Comparison of ENCODE assay signal across 17 mouse cellular contexts in the genomic region with DNA sequence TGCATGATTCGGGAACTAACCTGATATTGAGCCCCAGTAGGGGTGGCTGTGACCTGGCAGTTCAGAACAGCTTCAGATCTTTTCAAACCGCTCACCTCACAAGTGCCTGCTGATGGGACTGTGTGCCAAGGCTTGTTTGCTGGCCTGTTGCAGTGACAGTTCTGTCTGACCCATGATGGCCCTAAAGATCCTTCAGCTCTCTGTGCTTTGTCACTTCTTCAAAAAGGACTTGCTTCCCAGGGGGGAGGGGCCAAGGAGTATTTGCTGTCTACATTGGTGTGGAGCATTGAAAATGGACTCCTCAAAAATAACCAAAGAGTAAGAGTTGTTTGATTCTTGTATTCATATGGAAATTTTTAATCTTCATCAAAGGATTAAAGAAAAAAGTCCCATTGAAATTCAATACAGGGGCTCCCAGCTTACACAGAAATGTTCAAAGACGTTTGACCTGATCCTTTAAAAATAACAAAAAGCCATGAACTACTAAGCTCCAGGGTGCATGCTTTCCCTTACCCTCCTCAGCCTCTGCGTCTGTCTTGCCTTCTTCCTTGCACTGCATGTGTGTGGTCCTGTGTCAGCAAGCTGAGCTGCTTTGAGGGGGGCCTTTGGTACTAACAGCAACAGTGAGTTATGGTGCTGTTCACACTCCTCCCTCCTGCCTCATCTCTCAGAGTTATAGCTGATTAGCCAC. TPM values are rescaled to one million over a fixed set of nuclear protein-coding genes. Genes with fewer than 3 reads are reported as not detected.
DNase-seq lines count a peak whose midpoint lies in the region; ATAC-seq lines count a peak whose summit lies in the region.
"Had no signal": no experiment of that assay in that cellular context is flagged by ENCODE, and none has a peak within 500 bp of the region (broad histone marks: within the 10 kb centered on the region; RNA-seq: fewer than 3 reads in every experiment).

No protein-coding gene starts in this region.

- 0 out of 2 replicates have a peak, but pooled peaks cover 4% of the 10 kb centered on the region for H3K36me3 ChIP-seq in hindbrain, embryonic 11.5 days (ENCODE audit: control insufficient read depth, insufficient read depth, low read length)
- H3K36me3 ChIP-seq in hindbrain, embryonic 13.5 days: peaks cover 47% of the 10 kb centered on the region
- no peaks in the 10 kb centered on the region for H3K36me3 ChIP-seq in neural tube, embryonic 11.5 days (ENCODE audit: control insufficient read depth, insufficient read depth, low read length)

- H3K27ac ChIP-seq in hindbrain, embryonic 11.5 days (ENCODE audit: low read depth, low read length): no peak overlapping the region
- no peak overlapping the region; the same call in 1 of the 2 replicates for H3K27ac ChIP-seq in hindbrain, embryonic 13.5 days
- H3K27ac ChIP-seq in neural tube, embryonic 11.5 days (ENCODE audit: low read depth, low read length): no peak overlapping the region
- H3K27ac ChIP-seq: embryonic facial prominence, embryonic 15.5 days; liver, embryonic 15.5 days; neural tube, embryonic 15.5 days had no signal

- 0 out of 2 replicates have a peak, but pooled peaks cover 4% of the 10 kb centered on the region for H3K27me3 ChIP-seq in hindbrain, embryonic 11.5 days (ENCODE audit: control insufficient read depth, insufficient read depth, low read length)
- H3K27me3 ChIP-seq in hindbrain, embryonic 13.5 days: no peaks in the 10 kb centered on the region
- H3K27me3 ChIP-seq in neural tube, embryonic 11.5 days (ENCODE audit: control insufficient read depth, insufficient read depth, low read length): no peaks in the 10 kb centered on the region
- H3K27me3 ChIP-seq: embryonic facial prominence, embryonic 15.5 days; liver, embryonic 15.5 days; neural tube, embryonic 15.5 days had no signal

- ATAC-seq in hindbrain, embryonic 11.5 days (ENCODE audit: low FRiP score): peak; percentile 43; the same call in 1 of the 2 replicates
- ATAC-seq in hindbrain, embryonic 13.5 days (ENCODE audit: low FRiP score): no peak
- no peak for ATAC-seq in neural tube, embryonic 11.5 days (ENCODE audit: insufficient read depth, low FRiP score, low TSS enrichment)

- no peak overlapping the region for H3K4me2 ChIP-seq in hindbrain, embryonic 11.5 days (replicated peaks; ENCODE audit: low read depth, low read length)
- no peak overlapping the region for H3K4me2 ChIP-seq in hindbrain, embryonic 13.5 days
- H3K4me2 ChIP-seq in neural tube, embryonic 11.5 days (ENCODE audit: low read depth): no peak overlapping the region
- H3K4me2 ChIP-seq: embryonic facial prominence, embryonic 15.5 days; heart, embryonic 11.5 days; liver, embryonic 15.5 days; neural tube, embryonic 15.5 days had no signal

- DNase-seq in hindbrain, embryonic 11.5 days (ENCODE audit: low spot score): peak; percentile 13
- DNase-seq in neural tube, embryonic 11.5 days (ENCODE audit: low spot score): peak; percentile 17
- DNase-seq in neural tube, embryonic 10.5 days (ENCODE audit: extremely low spot score, low spot score): no peak
- DNase-seq in embryo, embryonic 9.5 days (ENCODE audit: extremely low spot score): peak; percentile 7
- no peak for DNase-seq in lung, postnatal 36 days
- DNase-seq in left cerebral cortex, adult 9 months (ENCODE audit: low spot score in 2 of 2): no peak
- DNase-seq: adrenal gland, postnatal 10 days; cerebellum, postnatal 14 days; kidney, postnatal 36 days; left cerebral cortex, postnatal 4 days; lung, postnatal 14 days; thymus, adult 2 months had no signal

- H3K4me1 ChIP-seq in hindbrain, embryonic 11.5 days (replicated peaks; ENCODE audit: control insufficient read depth, insufficient read depth, low read length): no peaks in the 10 kb centered on the region
- H3K4me1 ChIP-seq in hindbrain, embryonic 13.5 days (replicated peaks): no peaks in the 10 kb centered on the region
- no peaks in the 10 kb centered on the region for H3K4me1 ChIP-seq in neural tube, embryonic 11.5 days (ENCODE audit: control insufficient read depth, insufficient read depth, low read length)
- H3K4me1 ChIP-seq: embryonic facial prominence, embryonic 15.5 days; neural tube, embryonic 15.5 days had no signal

- no peaks in the 10 kb centered on the region for H3K9me3 ChIP-seq in hindbrain, embryonic 11.5 days (ENCODE audit: control insufficient read depth, low read length)
- H3K9me3 ChIP-seq in hindbrain, embryonic 13.5 days: no peaks in the 10 kb centered on the region
- H3K9me3 ChIP-seq in neural tube, embryonic 11.5 days (ENCODE audit: control insufficient read depth, low read length): no peaks in the 10 kb centered on the region
- H3K9me3 ChIP-seq: embryonic facial prominence, embryonic 15.5 days; liver, embryonic 15.5 days; neural tube, embryonic 15.5 days had no signal

- H3K9ac ChIP-seq in hindbrain, embryonic 11.5 days (ENCODE audit: low read depth, low read length): no peak overlapping the region
- H3K9ac ChIP-seq in hindbrain, embryonic 13.5 days: no peak overlapping the region
- H3K9ac ChIP-seq in neural tube, embryonic 11.5 days (ENCODE audit: low read length): no peak overlapping the region
- H3K9ac ChIP-seq: embryonic facial prominence, embryonic 15.5 days; liver, embryonic 15.5 days; neural tube, embryonic 15.5 days had no signal

- no peak overlapping the region for H3K4me3 ChIP-seq in hindbrain, embryonic 11.5 days (ENCODE audit: low read depth, low read length)
- H3K4me3 ChIP-seq in hindbrain, embryonic 13.5 days: no peak overlapping the region
- no peak overlapping the region for H3K4me3 ChIP-seq in neural tube, embryonic 11.5 days (ENCODE audit: low read depth, low read length)
- H3K4me3 ChIP-seq: embryonic facial prominence, embryonic 15.5 days; liver, embryonic 15.5 days; neural tube, embryonic 15.5 days had no signal

- WGBS in hindbrain, embryonic 11.5 days: 37% methylated on average over 4 of the region's 4 CpGs
- WGBS in hindbrain, embryonic 13.5 days: 27% methylated on average over 4 of the region's 4 CpGs
- WGBS in neural tube, embryonic 11.5 days: 38% methylated on average over 4 of the region's 4 CpGs

RNA-seq across cellular contexts. Expression of a gene that starts 33.0 kb away (rescaled TPM):
- 1.4 and 1.9 TPM in 2 replicates for polyA plus RNA-seq in hindbrain, embryonic 11.5 days (2014; fragmentation: Nextera tagmentation; extraction: Ambion mirVana)
- 6.8 and 7.9 TPM in 2 replicates for polyA plus RNA-seq in hindbrain, embryonic 13.5 days (2015; fragmentation: Nextera tagmentation; extraction: Ambion mirVana)
- polyA plus RNA-seq in neural tube, embryonic 11.5 days (2014; fragmentation: Nextera tagmentation; extraction: Ambion mirVana): 3.4 and 3.9 TPM in 2 replicates

RNA-seq across cellular contexts. Expression of a gene that starts 43.6 kb away (rescaled TPM):
- polyA plus RNA-seq in hindbrain, embryonic 11.5 days (2014; fragmentation: Nextera tagmentation; extraction: Ambion mirVana): 51.9 and 53.0 TPM in 2 replicates
- 46.3 and 47.4 TPM in 2 replicates for polyA plus RNA-seq in hindbrain, embryonic 13.5 days (2015; fragmentation: Nextera tagmentation; extraction: Ambion mirVana)
- polyA plus RNA-seq in neural tube, embryonic 11.5 days (2014; fragmentation: Nextera tagmentation; extraction: Ambion mirVana): 48.1 and 52.5 TPM in 2 replicates

Comparison
In these comparisons a context has a peak if more than half of its experiments do, and no peak if none do; other contexts are left out.
1. DNase-seq: peak in hindbrain, embryonic 11.5 days (single experiment), neural tube, embryonic 11.5 days (single experiment) and embryo, embryonic 9.5 days (single experiment); none in neural tube, embryonic 10.5 days (single experiment), lung, postnatal 36 days (single experiment) and left cerebral cortex, adult 9 months (0 of 2).